Mouse (Mus musculus) forebrain, postnatal 0 days (tissue): ENCODE data around the gene Itgb5. TPM values are rescaled to one million over a fixed set of nuclear protein-coding genes. Genes with fewer than 3 reads are reported as not detected.
A peak's percentile ranks its signal among the peaks of the same experiment; 100 is the strongest.

Source experiments
- ATAC-seq: fragments of 200-750 bp; cut with Nextera tagmentation; 2 replicates; pipeline ENCODE4 v1.8.0; 2017; ENCODE audit warnings: mild to moderate bottlenecking, moderate library complexity
- DNase-seq: peaks from one replicate; pipeline ENCODE4 v3.0.0-alpha.2; 2015
- H3K27ac ChIP-seq: fragments of 300-500 bp; sonication (generic); 2 replicates; pipeline ENCODE4 v1.5.1; 2014; ENCODE audit warnings: low read depth, mild to moderate bottlenecking, antibody characterized with exemption, low read length, moderate library complexity, mixed read lengths
- H3K27me3 ChIP-seq: fragments of 300-500 bp; sonication (generic); 2 replicates; pipeline ENCODE4 v1.6.1; 2014; ENCODE audit warnings: mild to moderate bottlenecking, low read length, mixed read lengths; ENCODE audit not compliant: insufficient read depth
- H3K36me3 ChIP-seq: fragments of 300-500 bp; sonication (generic); 2 replicates; pipeline ENCODE4 v1.6.1; 2014; ENCODE audit warnings: mild to moderate bottlenecking, moderate library complexity; ENCODE audit not compliant: insufficient read depth
- H3K4me1 ChIP-seq: fragments of 300-500 bp; sonication (generic); 2 replicates; pipeline ENCODE4 v1.6.1; 2014; ENCODE audit warnings: antibody characterized with exemption; ENCODE audit not compliant: insufficient read depth
- H3K4me2 ChIP-seq: fragments of 300-500 bp; sonication (generic); 2 replicates; pipeline ENCODE4 v1.6.1; 2014; ENCODE audit warnings: low read depth, mild to moderate bottlenecking, moderate library complexity
- H3K4me3 ChIP-seq: fragments of 300-500 bp; sonication (generic); 2 replicates; pipeline ENCODE4 v1.5.1; 2014; ENCODE audit warnings: low read depth, low read length, mixed read lengths
- H3K9ac ChIP-seq: fragments of 300-500 bp; sonication (generic); 2 replicates; pipeline ENCODE4 v1.6.1; 2014; ENCODE audit warnings: mild to moderate bottlenecking
- H3K9me3 ChIP-seq: fragments of 300-500 bp; sonication (generic); 2 replicates; pipeline ENCODE4 v1.6.1; 2016; ENCODE audit warnings: low read length
- CTCF ChIP-seq: sonication (generic); IDR thresholded peaks from 2 replicates; pipeline ENCODE4 v1.5.1; 2016; ENCODE audit warnings: antibody characterized with exemption, control low read depth, low read depth
- WGBS: fragments of 180-500 bp; shearing (Covaris S2); extraction: QIAGEN DNeasy Blood & Tissue Kit; methylation state at CpG from one replicate; pipeline ENCODE4 v1.1.7; 2014; 5-methylcytosine and 5-hydroxymethylcytosine counted together
- polyA plus RNA-seq: library from polyadenylated mRNA; unstranded; fragments of >200 nt; fragmentation: Nextera tagmentation; extraction: Ambion mirVana; gene quantifications from 2 replicates; pipeline ENCODE4 v1.2.1, GENCODE M21; 2015
- total RNA-seq: library from RNA; depleted of rRNA; stranded (reverse); fragments of >200 nt; gene quantifications from 2 replicates; pipeline ENCODE4 v1.2.3, GENCODE M21; 2014

Gene Itgb5
- total and polyA plus RNA-seq, 2 experiments from 2014 or later, result 19.7 to 49.3 TPM

- H3K9me3 ChIP-seq, result no peaks in the 10 kb centered on the region
Observed at GRCm38 (mm10) chr16:33946021-33946420, 116.6 kb downstream of the Itgb5 start.

GRCm38 (mm10) chr16:33947664-33948571 lies 118.5 kb downstream of the Itgb5 start:
- H3K4me3 ChIP-seq, result no peak overlapping the region
- no peak for TF ChIP-seq CTCF
- H3K27me3 ChIP-seq, result no peaks in the 10 kb centered on the region
- no peak for DNase-seq
- H3K9ac ChIP-seq, result no peak overlapping the region
- WGBS, result 73% methylated on average over 17 of the region's 17 CpGs
- no peak overlapping the region for H3K4me2 ChIP-seq
- no peaks in the 10 kb centered on the region for H3K9me3 ChIP-seq
- H3K27ac ChIP-seq, result no peak overlapping the region
- no peak for ATAC-seq
- no peaks in the 10 kb centered on the region; the same call in 1 of the 2 replicates for H3K4me1 ChIP-seq
- peaks cover 1% of the 10 kb centered on the region; the same call in 1 of the 2 replicates for H3K36me3 ChIP-seq

More at GRCm38 (mm10) chr16:33946021-33946420, 116.6 kb downstream of the Itgb5 start:
- Histone ChIP-seq H3K4me2 (no peak overlapping the region), H3K36me3 (no peaks in the 10 kb centered on the region), H3K4me1 (no peaks in the 10 kb centered on the region; the same call in 1 of the 2 replicates), H3K27me3 (no peaks in the 10 kb centered on the region), H3K4me3 (no peak overlapping the region), H3K9ac (no peak overlapping the region), H3K27ac (no peak overlapping the region)
- no peak for TF ChIP-seq CTCF
- DNase-seq (no peak), ATAC-seq (no peak)
- 75% methylated on average over 7 of the region's 7 CpGs for WGBS

- Histone ChIP-seq H3K27ac (no peak overlapping the region), H3K4me2 (no peak overlapping the region), H3K36me3 (peaks cover 22% of the 10 kb centered on the region), H3K9ac (no peak overlapping the region), H3K27me3 (no peaks in the 10 kb centered on the region), H3K4me1 (no peaks in the 10 kb centered on the region), H3K9me3 (no peaks in the 10 kb centered on the region), H3K4me3 (no peak overlapping the region)
- 77% methylated on average over 6 of the region's 6 CpGs for WGBS
- DNase-seq (no peak), ATAC-seq (no peak; the same call in 1 of the 2 replicates)
- TF ChIP-seq CTCF, result peak; percentile 22
Observed at GRCm38 (mm10) chr16:33950386-33950785, 120.9 kb downstream of the Itgb5 start.

GRCm38 (mm10) chr16:33950830-33951229 lies 121.4 kb downstream of the Itgb5 start:
- 27% methylated on average over 4 of the region's 4 CpGs for WGBS
- H3K9ac ChIP-seq, result no peak overlapping the region
- H3K4me1 ChIP-seq, result no peaks in the 10 kb centered on the region
- peak; percentile 79 for DNase-seq
- no peak overlapping the region for H3K27ac ChIP-seq
- H3K4me2 ChIP-seq, result no peak overlapping the region
- ATAC-seq, result peak; percentile 73
- no peak overlapping the region for H3K4me3 ChIP-seq
- peaks cover 27% of the 10 kb centered on the region for H3K36me3 ChIP-seq
- H3K9me3 ChIP-seq, result no peaks in the 10 kb centered on the region
- TF ChIP-seq CTCF, result peak; percentile 95
- no peaks in the 10 kb centered on the region for H3K27me3 ChIP-seq

- H3K36me3 ChIP-seq, result peaks cover 37% of the 10 kb centered on the region
- H3K4me2 ChIP-seq, result no peak overlapping the region
- no peaks in the 10 kb centered on the region for H3K4me1 ChIP-seq
- H3K27me3 ChIP-seq, result no peaks in the 10 kb centered on the region
- no peak overlapping the region for H3K4me3 ChIP-seq
- no peaks in the 10 kb centered on the region for H3K9me3 ChIP-seq
- no peak overlapping the region for H3K9ac ChIP-seq
- no peak for TF ChIP-seq CTCF
- DNase-seq (no peak), ATAC-seq (no peak)
- no peak overlapping the region for H3K27ac ChIP-seq
- WGBS, result 85% methylated on average over 4 of the region's 4 CpGs
Observed at GRCm38 (mm10) chr16:33953008-33953407, 123.5 kb downstream of the Itgb5 start.

GRCm38 (mm10) chr16:33954793-33955192 lies 125.3 kb downstream of the Itgb5 start:
- H3K4me1 ChIP-seq, result no peaks in the 10 kb centered on the region; the same call in 1 of the 2 replicates
- H3K27ac ChIP-seq, result no peak overlapping the region
- no peak for ATAC-seq
- no peak overlapping the region for H3K4me3 ChIP-seq
- no peaks in the 10 kb centered on the region for H3K9me3 ChIP-seq
- H3K9ac ChIP-seq, result no peak overlapping the region
- no peak overlapping the region for H3K4me2 ChIP-seq
- no peaks in the 10 kb centered on the region for H3K27me3 ChIP-seq
- no peak for DNase-seq
- TF ChIP-seq CTCF, result no peak
- WGBS, result 95% methylated on average over 1 of the region's 1 CpGs
- H3K36me3 ChIP-seq, result peaks cover 49% of the 10 kb centered on the region

- TF ChIP-seq CTCF, result no peak
- Histone ChIP-seq H3K27ac (no peak overlapping the region), H3K4me2 (no peak overlapping the region), H3K4me1 (peaks cover 8% of the 10 kb centered on the region; the same call in 1 of the 2 replicates), H3K27me3 (no peaks in the 10 kb centered on the region), H3K4me3 (no peak overlapping the region), H3K36me3 (peaks cover 35% of the 10 kb centered on the region), H3K9ac (no peak overlapping the region), H3K9me3 (no peaks in the 10 kb centered on the region)
- DNase-seq (no peak), ATAC-seq (no peak)
- WGBS, result 90% methylated on average over 6 of the region's 6 CpGs
Observed at GRCm38 (mm10) chr16:33963509-33963908, 134.0 kb downstream of the Itgb5 start.
